In the genomic region with DNA sequence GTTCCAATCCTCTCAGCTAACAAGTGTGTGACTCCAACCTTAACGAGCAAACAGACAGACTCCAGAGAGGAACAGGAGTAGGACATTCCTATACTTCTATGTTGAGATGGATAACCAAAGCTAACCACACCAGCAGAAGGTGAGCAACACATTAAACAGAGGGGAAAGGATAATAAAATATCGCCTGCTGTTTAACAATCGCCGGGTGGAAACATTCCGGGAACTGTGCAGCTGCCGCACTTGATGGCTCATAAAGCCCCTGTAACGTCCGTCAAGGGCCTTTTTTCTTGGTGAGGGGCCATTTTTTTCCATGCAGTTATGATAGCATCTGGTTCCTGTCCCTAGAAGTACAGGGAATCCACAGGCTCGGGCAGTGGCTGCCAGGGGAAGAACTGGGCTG, we compare ENCODE assay signal across 27 mouse cellular contexts.
DNase-seq lines count a peak whose midpoint lies in the region; ATAC-seq lines count a peak whose summit lies in the region.
"Had no signal": no experiment of that assay in that cellular context is flagged by ENCODE, and none has a peak within 500 bp of the region (broad histone marks: within the 10 kb centered on the region; RNA-seq: fewer than 3 reads in every experiment).

No protein-coding gene starts in this region.

- H3K36me3 ChIP-seq in limb, embryonic 12.5 days: no peaks in the 10 kb centered on the region
- no peaks in the 10 kb centered on the region for H3K36me3 ChIP-seq in neural tube, embryonic 15.5 days
- H3K36me3 ChIP-seq in hindbrain, embryonic 13.5 days: no peaks in the 10 kb centered on the region
- H3K36me3 ChIP-seq: G1E; midbrain, embryonic 13.5 days had no signal

- 7% methylated on average over 9 of the region's 9 CpGs for WGBS in limb, embryonic 12.5 days
- WGBS in neural tube, embryonic 15.5 days: 15% methylated on average over 9 of the region's 9 CpGs
- 60% methylated on average over 9 of the region's 9 CpGs for WGBS in hindbrain, embryonic 13.5 days

- peak overlapping the region; percentile 72; the same call in 1 of the 2 replicates for H3K27ac ChIP-seq in limb, embryonic 12.5 days
- 0 out of 2 replicates have a peak overlapping the region, but pooled peaks have one; percentile 23 for H3K27ac ChIP-seq in neural tube, embryonic 15.5 days (replicated peaks)
- H3K27ac ChIP-seq in hindbrain, embryonic 13.5 days: no peak overlapping the region
- H3K27ac ChIP-seq: embryonic facial prominence, embryonic 13.5 days; hindbrain, embryonic 14.5 days; layer of hippocampus, adult 2 months; midbrain, embryonic 13.5 days had no signal

- no peak overlapping the region for H3K4me3 ChIP-seq in limb, embryonic 12.5 days (replicated peaks)
- H3K4me3 ChIP-seq in neural tube, embryonic 15.5 days (replicated peaks): no peak overlapping the region
- H3K4me3 ChIP-seq in hindbrain, embryonic 13.5 days: no peak overlapping the region
- H3K4me3 ChIP-seq: embryonic facial prominence, embryonic 13.5 days; erythroblast, embryonic 14.5 days; layer of hippocampus, adult 2 months; midbrain, embryonic 13.5 days had no signal

- peak; percentile 34 for DNase-seq in embryo, embryonic 11 days
- no peak for DNase-seq in embryo, embryonic 10 days (ENCODE audit: low spot score)
- DNase-seq in kidney, postnatal 4 days: peak; percentile 15 to 25
- DNase-seq in kidney, adult 11 months: no peak
- DNase-seq: adrenal gland, postnatal 10 days; cerebellum, adult 11 months; cerebellum, adult 9-10 months; cerebellum, postnatal 36 days; gastrocnemius, postnatal 10 days; heart, postnatal 4 days; kidney, adult 2 months; kidney, postnatal 25 days; liver, postnatal 0 days; lung, postnatal 36 days had no signal

- no peak overlapping the region for H3K9ac ChIP-seq in limb, embryonic 12.5 days (replicated peaks)
- no peak overlapping the region for H3K9ac ChIP-seq in neural tube, embryonic 15.5 days (replicated peaks)
- H3K9ac ChIP-seq in hindbrain, embryonic 13.5 days: no peak overlapping the region
- H3K9ac ChIP-seq: embryonic facial prominence, embryonic 13.5 days; hindbrain, embryonic 14.5 days; liver, postnatal 0 days; midbrain, embryonic 13.5 days had no signal

- peaks cover 69% of the 10 kb centered on the region for H3K4me1 ChIP-seq in limb, embryonic 12.5 days (replicated peaks)
- peaks cover 36% of the 10 kb centered on the region for H3K4me1 ChIP-seq in neural tube, embryonic 15.5 days
- peaks cover 2% of the 10 kb centered on the region; the same call in 1 of the 2 replicates for H3K4me1 ChIP-seq in hindbrain, embryonic 13.5 days (replicated peaks)
- H3K4me1 ChIP-seq: midbrain, embryonic 13.5 days had no signal

- H3K4me2 ChIP-seq in limb, embryonic 12.5 days: peak overlapping the region; percentile 26
- 0 out of 2 replicates have a peak overlapping the region, but pooled peaks have one; percentile 2 for H3K4me2 ChIP-seq in neural tube, embryonic 15.5 days
- H3K4me2 ChIP-seq in hindbrain, embryonic 13.5 days: no peak overlapping the region
- H3K4me2 ChIP-seq: embryonic facial prominence, embryonic 13.5 days; hindbrain, embryonic 14.5 days; liver, embryonic 11.5 days; midbrain, embryonic 13.5 days had no signal

- peaks cover 4% of the 10 kb centered on the region; the same call in 1 of the 2 replicates for H3K27me3 ChIP-seq in limb, embryonic 12.5 days
- H3K27me3 ChIP-seq in neural tube, embryonic 15.5 days (replicated peaks): no peaks in the 10 kb centered on the region
- no peaks in the 10 kb centered on the region for H3K27me3 ChIP-seq in hindbrain, embryonic 13.5 days
- H3K27me3 ChIP-seq: CH12.LX; embryonic facial prominence, embryonic 13.5 days had no signal

- H3K9me3 ChIP-seq in limb, embryonic 12.5 days: 0 out of 2 replicates have a peak, but pooled peaks cover 6% of the 10 kb centered on the region
- H3K9me3 ChIP-seq in neural tube, embryonic 15.5 days (replicated peaks): no peaks in the 10 kb centered on the region
- H3K9me3 ChIP-seq in hindbrain, embryonic 13.5 days: no peaks in the 10 kb centered on the region
- H3K9me3 ChIP-seq: embryonic facial prominence, embryonic 13.5 days; midbrain, embryonic 13.5 days had no signal

- ATAC-seq in limb, embryonic 12.5 days (ENCODE audit: insufficient number of reproducible peaks, insufficient read depth, low FRiP score, low TSS enrichment, low read depth): peak; percentile 49; the same call in 1 of the 2 replicates
- ATAC-seq in neural tube, embryonic 15.5 days (ENCODE audit: low FRiP score): peak; percentile 39; the same call in 1 of the 2 replicates
- no peak for ATAC-seq in megakaryocyte-erythroid progenitor cell, adult 5-6 weeks (replicated peaks; ENCODE audit: low FRiP score, low TSS enrichment, poor library complexity, severe bottlenecking)
- ATAC-seq in hindbrain, embryonic 13.5 days (ENCODE audit: low FRiP score): no peak
- ATAC-seq: forebrain, embryonic 16.5 days; liver, postnatal 0 days; midbrain, embryonic 13.5 days had no signal

Comparison
In these comparisons a context has a peak if more than half of its experiments do, and no peak if none do; other contexts are left out.
1. DNase-seq: peak in embryo, embryonic 11 days (single experiment) and kidney, postnatal 4 days (2 of 2); none in embryo, embryonic 10 days (single experiment) and kidney, adult 11 months (single experiment).
2. ATAC-seq: peak in limb, embryonic 12.5 days (single experiment) and neural tube, embryonic 15.5 days (single experiment); none in megakaryocyte-erythroid progenitor cell, adult 5-6 weeks (single experiment) and hindbrain, embryonic 13.5 days (single experiment).